Mouse (Mus musculus): ENCODE results near the gene Mknk2. TPM values are rescaled to one million over a fixed set of nuclear protein-coding genes. Genes with fewer than 3 reads are reported as not detected.

Gene Mknk2
- polyA plus RNA-seq (2015; fragmentation: Nextera tagmentation; extraction: Ambion mirVana), result 75.8 and 85.5 TPM in 2 replicates

- DNase-seq (ENCODE audit: low spot score) (peak; percentile 96), ATAC-seq (replicated peaks; ENCODE audit: low FRiP score, low read depth) (peak; percentile 67)
- Histone ChIP-seq H3K4me1 (replicated peaks; ENCODE audit: insufficient read depth, low read length) (peaks cover 57% of the 10 kb centered on the region), H3K9me3 (replicated peaks; ENCODE audit: low read length) (no peaks in the 10 kb centered on the region), H3K4me3 (replicated peaks; ENCODE audit: low read depth, low read length) (peak within 1 kb of the TSS; percentile 43), H3K27ac (peak within 1 kb of the TSS; percentile 99), H3K9ac (ENCODE audit: low read depth, low read length) (peak within 1 kb of the TSS; percentile 78), H3K27me3 (ENCODE audit: insufficient read depth, low read length) (no peaks in the 10 kb centered on the region), H3K36me3 (ENCODE audit: insufficient read depth, low read length) (0 out of 2 replicates have a peak, but pooled peaks cover 5% of the 10 kb centered on the region), H3K4me2 (ENCODE audit: low read length) (peak within 1 kb of the TSS; percentile 74)
- TF ChIP-seq CTCF (IDR thresholded peaks at IDR 0.05; ENCODE audit: low read depth), result no peak
- 3% methylated on average over 8 of the region's 8 CpGs for WGBS
Measured at GRCm38 (mm10) chr10:80677942-80678436, at the start of gene Mknk2. Gene Mknk2 (minus strand): TSS chr10:80678112.

GRCm38 (mm10) chr10:80717281-80717680 lies 39.4 kb upstream of the Mknk2 start:
- WGBS, result 88% methylated on average over 1 of the region's 1 CpGs
- H3K4me3 ChIP-seq (replicated peaks; ENCODE audit: low read depth, low read length), result no peak overlapping the region
- no peak overlapping the region for H3K4me2 ChIP-seq (ENCODE audit: low read length)
- ATAC-seq (replicated peaks; ENCODE audit: low FRiP score, low read depth), result no peak
- no peak for DNase-seq (ENCODE audit: low spot score)
- no peaks in the 10 kb centered on the region for H3K27me3 ChIP-seq (ENCODE audit: insufficient read depth, low read length)
- no peaks in the 10 kb centered on the region for H3K9me3 ChIP-seq (replicated peaks; ENCODE audit: low read length)
- H3K4me1 ChIP-seq (replicated peaks; ENCODE audit: insufficient read depth, low read length), result no peaks in the 10 kb centered on the region
- no peak overlapping the region for H3K27ac ChIP-seq
- no peak overlapping the region for H3K9ac ChIP-seq (ENCODE audit: low read depth, low read length)
- H3K36me3 ChIP-seq (ENCODE audit: insufficient read depth, low read length), result peaks cover 91% of the 10 kb centered on the region
- no peak for TF ChIP-seq CTCF (IDR thresholded peaks at IDR 0.05; ENCODE audit: low read depth)

- no peak for ATAC-seq (replicated peaks; ENCODE audit: low FRiP score, low read depth)
- DNase-seq (ENCODE audit: low spot score), result no peak
- no peak for TF ChIP-seq CTCF (IDR thresholded peaks at IDR 0.05; ENCODE audit: low read depth)
- Histone ChIP-seq H3K4me2 (ENCODE audit: low read length) (no peak overlapping the region), H3K27ac (no peak overlapping the region), H3K9me3 (replicated peaks; ENCODE audit: low read length) (no peaks in the 10 kb centered on the region), H3K4me3 (replicated peaks; ENCODE audit: low read depth, low read length) (no peak overlapping the region), H3K27me3 (ENCODE audit: insufficient read depth, low read length) (no peaks in the 10 kb centered on the region), H3K36me3 (ENCODE audit: insufficient read depth, low read length) (peaks cover 91% of the 10 kb centered on the region), H3K4me1 (replicated peaks; ENCODE audit: insufficient read depth, low read length) (no peaks in the 10 kb centered on the region), H3K9ac (ENCODE audit: low read depth, low read length) (no peak overlapping the region)
- WGBS, result 84% methylated on average over 3 of the region's 3 CpGs
Measured at GRCm38 (mm10) chr10:80710834-80711233, 32.9 kb upstream of the Mknk2 start.

GRCm38 (mm10) chr10:80705479-80705878 lies 27.6 kb upstream of the Mknk2 start:
- ATAC-seq (replicated peaks; ENCODE audit: low FRiP score, low read depth) (no peak), DNase-seq (ENCODE audit: low spot score) (no peak)
- H3K4me1 ChIP-seq (replicated peaks; ENCODE audit: insufficient read depth, low read length), result peaks cover 17% of the 10 kb centered on the region
- 84% methylated on average over 3 of the region's 3 CpGs for WGBS
- H3K4me3 ChIP-seq (replicated peaks; ENCODE audit: low read depth, low read length), result no peak overlapping the region
- H3K36me3 ChIP-seq (ENCODE audit: insufficient read depth, low read length), result peaks cover 40% of the 10 kb centered on the region
- no peaks in the 10 kb centered on the region for H3K9me3 ChIP-seq (replicated peaks; ENCODE audit: low read length)
- TF ChIP-seq CTCF (IDR thresholded peaks at IDR 0.05; ENCODE audit: low read depth), result no peak
- H3K27ac ChIP-seq, result no peak overlapping the region
- H3K9ac ChIP-seq (ENCODE audit: low read depth, low read length), result no peak overlapping the region
- H3K27me3 ChIP-seq (ENCODE audit: insufficient read depth, low read length), result no peaks in the 10 kb centered on the region
- no peak overlapping the region for H3K4me2 ChIP-seq (ENCODE audit: low read length)

- Histone ChIP-seq H3K27ac (no peak overlapping the region), H3K9ac (ENCODE audit: low read depth, low read length) (no peak overlapping the region), H3K9me3 (replicated peaks; ENCODE audit: low read length) (no peaks in the 10 kb centered on the region), H3K4me2 (ENCODE audit: low read length) (no peak overlapping the region), H3K4me1 (replicated peaks; ENCODE audit: insufficient read depth, low read length) (peaks cover 20% of the 10 kb centered on the region), H3K36me3 (ENCODE audit: insufficient read depth, low read length) (peaks cover 35% of the 10 kb centered on the region), H3K27me3 (ENCODE audit: insufficient read depth, low read length) (no peaks in the 10 kb centered on the region), H3K4me3 (replicated peaks; ENCODE audit: low read depth, low read length) (no peak overlapping the region)
- 53% methylated on average over 3 of the region's 3 CpGs for WGBS
- no peak for ATAC-seq (replicated peaks; ENCODE audit: low FRiP score, low read depth)
- no peak for DNase-seq (ENCODE audit: low spot score)
- no peak for TF ChIP-seq CTCF (IDR thresholded peaks at IDR 0.05; ENCODE audit: low read depth)
Measured at GRCm38 (mm10) chr10:80705033-80705432, 27.1 kb upstream of the Mknk2 start.

- WGBS, result 84% methylated on average over 5 of the region's 5 CpGs
- TF ChIP-seq CTCF (IDR thresholded peaks at IDR 0.05; ENCODE audit: low read depth), result no peak
- no peak overlapping the region for H3K4me3 ChIP-seq (replicated peaks; ENCODE audit: low read depth, low read length)
- H3K27ac ChIP-seq, result no peak overlapping the region
- H3K9ac ChIP-seq (ENCODE audit: low read depth, low read length), result no peak overlapping the region
- peaks cover 29% of the 10 kb centered on the region for H3K36me3 ChIP-seq (ENCODE audit: insufficient read depth, low read length)
- H3K4me1 ChIP-seq (replicated peaks; ENCODE audit: insufficient read depth, low read length), result peaks cover 24% of the 10 kb centered on the region
- no peak overlapping the region for H3K4me2 ChIP-seq (ENCODE audit: low read length)
- ATAC-seq (replicated peaks; ENCODE audit: low FRiP score, low read depth) (no peak), DNase-seq (ENCODE audit: low spot score) (no peak)
- H3K9me3 ChIP-seq (replicated peaks; ENCODE audit: low read length), result no peaks in the 10 kb centered on the region
- no peaks in the 10 kb centered on the region for H3K27me3 ChIP-seq (ENCODE audit: insufficient read depth, low read length)
Measured at GRCm38 (mm10) chr10:80704418-80704817, 26.5 kb upstream of the Mknk2 start.

- peaks cover 23% of the 10 kb centered on the region for H3K36me3 ChIP-seq (ENCODE audit: insufficient read depth, low read length)
- no peaks in the 10 kb centered on the region for H3K27me3 ChIP-seq (ENCODE audit: insufficient read depth, low read length)
- H3K9me3 ChIP-seq (replicated peaks; ENCODE audit: low read length), result no peaks in the 10 kb centered on the region
- peak overlapping the region; percentile 78 for H3K4me2 ChIP-seq (ENCODE audit: low read length)
- TF ChIP-seq CTCF (IDR thresholded peaks at IDR 0.05; ENCODE audit: low read depth), result no peak
- WGBS, result 81% methylated on average over 5 of the region's 5 CpGs
- peaks cover 24% of the 10 kb centered on the region for H3K4me1 ChIP-seq (replicated peaks; ENCODE audit: insufficient read depth, low read length)
- H3K27ac ChIP-seq, result no peak overlapping the region
- H3K9ac ChIP-seq (ENCODE audit: low read depth, low read length), result peak overlapping the region; percentile 59; the same call in 1 of the 2 replicates
- peak overlapping the region; percentile 57 for H3K4me3 ChIP-seq (replicated peaks; ENCODE audit: low read depth, low read length)
- no peak for ATAC-seq (replicated peaks; ENCODE audit: low FRiP score, low read depth)
- no peak for DNase-seq (ENCODE audit: low spot score)
Measured at GRCm38 (mm10) chr10:80703643-80704042, 25.7 kb upstream of the Mknk2 start.

Measured in kidney, postnatal 0 days (tissue).